Mouse (Mus musculus): Measurements from ENCODE around the gene Ppp6r2.

DNA sequence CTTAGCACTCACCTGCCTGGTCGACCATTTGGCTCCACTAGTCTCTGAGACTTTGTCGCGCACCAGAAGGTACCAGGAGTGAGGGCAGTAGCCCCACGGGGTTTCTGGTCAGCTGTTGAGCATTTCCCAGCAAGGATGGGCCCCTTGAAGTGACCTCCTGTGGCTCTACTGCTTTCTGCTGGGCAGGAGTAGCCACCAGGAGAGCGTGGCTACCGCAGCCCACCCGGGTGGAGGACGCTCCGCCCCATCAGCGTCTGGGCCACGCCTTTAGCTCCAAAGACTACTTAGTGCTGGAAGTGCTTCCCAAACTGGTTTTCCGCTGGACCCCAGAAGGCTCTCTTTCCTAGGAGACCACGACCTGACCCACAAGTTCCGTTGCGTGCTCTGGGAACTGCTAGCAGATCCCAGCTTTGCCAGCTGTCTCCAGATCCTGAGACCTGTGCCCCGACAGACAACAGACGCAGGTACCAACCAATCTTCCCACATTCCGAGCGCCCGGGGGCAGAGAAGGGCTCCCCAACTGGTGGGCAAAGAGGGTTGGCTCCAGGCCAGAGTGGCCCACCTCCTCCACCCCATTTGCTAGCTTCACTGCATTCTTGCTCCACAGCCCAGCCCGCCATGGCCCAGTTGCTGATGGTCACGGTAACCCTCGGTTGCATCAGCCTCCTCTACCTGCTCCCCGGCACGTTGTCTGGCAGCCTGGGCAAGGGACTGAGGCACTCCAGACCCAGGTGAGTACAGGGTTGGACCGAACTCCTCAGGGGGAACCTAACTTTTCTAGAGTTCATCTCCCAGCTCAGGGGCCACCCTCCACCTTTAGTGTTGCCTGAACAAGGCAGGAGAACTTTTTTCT is 111.5 kb downstream of the Ppp6r2 start, which contains the start of gene Adm2:
- no peak for TF ChIP-seq CTCF (IDR thresholded peaks at IDR 0.05; ENCODE audit: control insufficient read depth, insufficient read depth, insufficient replicate concordance, low read depth, low read length)
- TF ChIP-seq POLR2A (IDR thresholded peaks at IDR 0.05; ENCODE audit: control insufficient read depth, low read depth, low read length), result no peak

Data from testis, adult 2 months (tissue).